Mouse (Mus musculus): ENCODE results near the gene Acin1. TPM values are rescaled to one million over a fixed set of nuclear protein-coding genes. Genes with fewer than 3 reads are reported as not detected.

The Acin1 gene
- polyA plus RNA-seq, 1 experiment from 2014 or later = 175 TPM

DNA sequence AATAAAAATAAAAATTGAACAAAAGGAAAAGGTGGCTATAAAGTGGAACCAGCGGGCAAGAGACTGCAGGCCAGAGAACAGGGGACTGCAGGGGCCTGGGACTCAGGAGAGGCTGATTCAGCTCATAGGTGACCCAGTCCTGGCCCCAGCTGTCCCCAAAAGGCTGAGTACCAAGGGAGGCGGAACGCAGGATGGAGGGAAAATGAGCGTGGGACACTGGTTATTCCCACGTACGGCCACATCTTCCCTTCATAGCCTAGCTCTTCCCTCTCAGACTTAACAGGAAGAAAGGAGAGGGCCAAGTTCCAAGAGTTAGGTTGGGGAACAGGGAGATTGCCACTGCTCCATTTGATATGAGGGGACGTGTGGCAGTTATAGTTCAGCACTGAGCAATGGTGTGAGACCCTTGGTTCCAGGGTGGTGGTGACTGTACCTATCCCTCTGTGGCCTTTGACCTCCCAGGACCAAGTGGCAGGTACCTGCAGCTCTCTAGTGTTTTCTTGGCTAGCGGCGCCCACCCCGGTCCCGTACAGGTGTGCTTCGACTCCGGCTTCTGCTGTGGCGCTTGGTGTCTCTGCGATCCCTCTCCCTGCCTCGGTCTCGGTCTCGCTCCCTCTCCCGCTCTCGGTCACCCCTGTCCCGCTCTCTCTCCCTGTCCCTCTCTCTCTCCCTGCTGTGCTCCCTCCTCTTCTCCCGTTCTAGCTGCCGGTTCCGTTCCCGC, 44.3 kb downstream of the Acin1 start:
- Histone ChIP-seq H3K9ac (replicated peaks) (0 out of 2 replicates have a peak overlapping the region, but pooled peaks have one; percentile 8), H3K9me3 (no peaks in the 10 kb centered on the region), H3K4me1 (replicated peaks) (peaks cover 18% of the 10 kb centered on the region), H3K27me3 (no peaks in the 10 kb centered on the region), H3K4me2 (no peak overlapping the region), H3K27ac (peak overlapping the region; percentile 90; the same call in 1 of the 2 replicates), H3K4me3 (replicated peaks) (no peak overlapping the region), H3K36me3 (peaks cover 73% of the 10 kb centered on the region)
- 85% methylated on average over 25 of the region's 25 CpGs for WGBS
- ATAC-seq (ENCODE audit: insufficient number of reproducible peaks, insufficient read depth, low FRiP score, low TSS enrichment, low read depth) = no peak

DNA sequence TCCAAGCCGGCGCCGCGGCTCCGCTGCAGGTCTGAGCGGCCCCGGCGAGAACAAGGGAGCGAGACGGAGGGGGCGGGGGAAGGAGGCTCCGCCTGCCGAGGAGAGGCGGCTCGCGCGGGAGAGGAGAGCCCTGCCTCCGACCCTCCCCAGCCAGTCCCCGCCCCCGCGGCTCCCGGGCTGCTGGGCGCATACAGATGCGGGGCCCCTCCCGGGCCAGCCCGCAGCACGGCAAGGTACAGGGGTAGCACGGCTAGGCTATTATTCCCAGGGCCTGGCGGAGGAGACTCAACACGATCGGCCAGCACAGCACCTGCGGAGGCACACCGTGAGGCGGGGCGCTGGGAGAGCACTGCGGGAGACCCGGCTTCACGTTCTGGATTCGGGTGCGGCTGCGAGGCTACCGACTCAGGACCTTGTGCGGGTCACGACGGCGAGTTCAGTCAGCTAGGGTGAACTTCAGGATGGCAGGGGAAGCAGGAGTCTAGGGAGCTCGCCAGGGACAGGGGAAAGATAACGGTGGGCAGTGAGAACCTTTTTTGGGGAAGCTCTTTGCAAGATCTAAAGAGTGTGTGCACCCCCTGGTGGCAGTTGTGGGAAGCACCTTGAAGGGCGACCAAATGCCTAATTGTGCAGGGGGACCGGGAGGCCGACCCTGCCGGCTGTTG, 45.3 kb downstream of the Acin1 start, which contains the start of gene Cdh24:
Gene Cdh24, minus strand, starts transcription at position 60 of the 665 bp plus-strand sequence.
- no peaks in the 10 kb centered on the region for H3K27me3 ChIP-seq
- peak within 1 kb of the TSS; percentile 90 for H3K27ac ChIP-seq
- peaks cover 73% of the 10 kb centered on the region for H3K36me3 ChIP-seq
- under 1% methylated on average over 50 of the region's 52 CpGs for WGBS
- peak; percentile 92 for ATAC-seq (ENCODE audit: insufficient number of reproducible peaks, insufficient read depth, low FRiP score, low TSS enrichment, low read depth)
- peak within 1 kb of the TSS; percentile 81 for H3K4me3 ChIP-seq (replicated peaks)
- H3K4me2 ChIP-seq = peak within 1 kb of the TSS; percentile 95
- H3K9ac ChIP-seq (replicated peaks) = peak within 1 kb of the TSS; percentile 90
- H3K4me1 ChIP-seq (replicated peaks) = peaks cover 18% of the 10 kb centered on the region
- no peaks in the 10 kb centered on the region for H3K9me3 ChIP-seq

DNA sequence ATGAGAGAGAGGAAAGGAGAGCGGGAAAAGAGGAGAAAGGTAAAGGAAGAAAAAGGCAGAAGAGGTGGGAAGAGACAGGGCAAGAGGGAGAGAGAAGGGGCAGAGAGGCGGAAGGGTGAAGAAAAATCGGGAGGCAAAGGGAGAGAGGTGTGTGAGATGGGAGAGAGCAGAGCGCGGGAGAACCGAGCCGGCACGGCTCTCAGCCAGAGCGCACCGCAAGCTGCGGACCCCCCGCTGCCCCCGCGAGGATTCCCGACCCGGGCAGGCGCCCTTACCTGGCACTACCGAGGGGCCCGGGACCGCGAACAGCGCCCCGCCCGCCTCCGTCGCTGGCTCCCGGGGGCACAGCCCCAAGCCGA, 45.8 kb downstream of the Acin1 start, which contains the start of gene Gm17606:
Gene Gm17606, plus strand, starts transcription at position 7 of the 359 bp plus-strand sequence.
- Histone ChIP-seq H3K27me3 (no peaks in the 10 kb centered on the region), H3K9ac (replicated peaks) (peak within 1 kb of the TSS; percentile 90), H3K4me1 (replicated peaks) (peaks cover 18% of the 10 kb centered on the region), H3K9me3 (no peaks in the 10 kb centered on the region), H3K27ac (peak within 1 kb of the TSS; percentile 90), H3K4me3 (replicated peaks) (peak within 1 kb of the TSS; percentile 81), H3K4me2 (peak within 1 kb of the TSS; percentile 95), H3K36me3 (peaks cover 73% of the 10 kb centered on the region)
- peak; percentile 60; the same call in 1 of the 2 replicates for ATAC-seq (ENCODE audit: insufficient number of reproducible peaks, insufficient read depth, low FRiP score, low TSS enrichment, low read depth)
- under 1% methylated on average over 28 of the region's 28 CpGs for WGBS

DNA sequence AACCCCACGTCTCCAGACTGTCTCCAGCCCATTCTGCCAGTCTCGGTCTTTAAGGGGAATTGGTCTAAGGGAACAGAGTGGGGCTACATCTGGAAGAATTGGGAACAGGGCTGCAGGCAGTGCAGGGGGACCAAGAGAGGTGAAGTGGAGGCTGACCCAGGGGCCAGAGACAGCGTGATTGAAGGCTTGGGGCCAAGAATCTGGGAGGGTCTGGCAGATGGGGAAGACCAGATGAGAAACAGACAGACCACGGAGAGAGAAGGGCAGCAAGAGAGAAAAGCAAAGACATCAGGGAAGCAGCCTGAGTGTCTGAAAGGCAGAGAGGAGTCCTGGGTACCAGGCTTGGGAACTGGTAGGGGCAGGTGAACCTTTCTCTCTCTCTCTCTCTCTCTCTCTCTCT, 46.6 kb downstream of the Acin1 start:
- Histone ChIP-seq H3K9ac (replicated peaks) (peak overlapping the region; percentile 90), H3K4me2 (peak overlapping the region; percentile 95), H3K36me3 (peaks cover 71% of the 10 kb centered on the region), H3K27ac (0 out of 2 replicates have a peak overlapping the region, but pooled peaks have one; percentile 29), H3K9me3 (no peaks in the 10 kb centered on the region), H3K4me3 (replicated peaks) (peak overlapping the region; percentile 81), H3K27me3 (no peaks in the 10 kb centered on the region), H3K4me1 (replicated peaks) (peaks cover 18% of the 10 kb centered on the region)
- 4% methylated on average over 4 of the region's 4 CpGs for WGBS
- no peak for ATAC-seq (ENCODE audit: insufficient number of reproducible peaks, insufficient read depth, low FRiP score, low TSS enrichment, low read depth)

DNA sequence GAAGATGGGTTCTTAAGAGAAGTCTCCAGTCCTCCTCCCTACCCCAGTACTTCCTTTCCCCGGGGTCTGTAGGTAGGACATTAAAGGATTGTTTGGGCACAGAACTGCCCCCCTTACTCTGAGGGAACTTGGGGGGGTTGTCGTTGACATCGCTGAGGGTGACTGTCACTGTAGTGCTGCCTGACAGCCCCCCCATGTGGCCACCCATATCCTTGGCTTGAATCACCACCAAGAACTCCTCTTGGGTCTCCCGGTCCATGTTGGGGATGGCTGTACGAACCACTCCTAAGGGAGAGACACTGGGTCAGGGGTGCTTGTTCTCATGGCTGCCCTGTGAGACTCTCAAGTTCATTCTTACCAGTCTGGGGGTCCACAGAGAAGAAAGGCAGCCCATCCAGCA, 48.5 kb downstream of the Acin1 start:
- Histone ChIP-seq H3K36me3 (peaks cover 71% of the 10 kb centered on the region), H3K27me3 (no peaks in the 10 kb centered on the region), H3K9ac (replicated peaks) (0 out of 2 replicates have a peak overlapping the region, but pooled peaks have one; percentile 12), H3K27ac (no peak overlapping the region), H3K9me3 (no peaks in the 10 kb centered on the region), H3K4me2 (no peak overlapping the region), H3K4me1 (replicated peaks) (peaks cover 18% of the 10 kb centered on the region), H3K4me3 (replicated peaks) (0 out of 2 replicates have a peak overlapping the region, but pooled peaks have one; percentile 4)
- WGBS = 86% methylated on average over 5 of the region's 5 CpGs
- ATAC-seq (ENCODE audit: insufficient number of reproducible peaks, insufficient read depth, low FRiP score, low TSS enrichment, low read depth) = no peak

DNA sequence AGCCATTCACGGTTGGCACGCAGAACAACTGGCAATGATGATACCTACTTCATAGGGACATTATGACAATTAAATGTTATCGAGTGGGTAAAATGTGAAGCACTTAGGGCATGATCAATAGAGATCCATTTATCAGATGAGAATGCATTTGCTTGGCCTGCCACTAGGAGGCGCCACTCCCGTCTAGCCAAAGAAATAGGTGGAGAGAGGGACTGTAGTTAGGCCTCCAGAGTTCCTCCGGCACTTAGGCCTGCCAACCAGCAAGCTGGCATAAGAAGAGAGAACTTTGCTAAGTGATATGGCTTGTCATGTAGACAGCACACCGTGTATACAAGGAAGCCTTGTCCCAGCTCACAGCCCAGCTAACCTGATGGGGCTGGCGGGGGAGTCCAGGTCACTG, 49.8 kb downstream of the Acin1 start:
- 55% methylated on average over 8 of the region's 8 CpGs for WGBS
- no peak overlapping the region for H3K9ac ChIP-seq (replicated peaks)
- no peak for ATAC-seq (ENCODE audit: insufficient number of reproducible peaks, insufficient read depth, low FRiP score, low TSS enrichment, low read depth)
- H3K27me3 ChIP-seq = no peaks in the 10 kb centered on the region
- H3K27ac ChIP-seq = no peak overlapping the region
- no peaks in the 10 kb centered on the region for H3K9me3 ChIP-seq
- H3K4me2 ChIP-seq = no peak overlapping the region
- H3K4me1 ChIP-seq (replicated peaks) = peaks cover 18% of the 10 kb centered on the region
- no peak overlapping the region for H3K4me3 ChIP-seq (replicated peaks)
- H3K36me3 ChIP-seq = peaks cover 72% of the 10 kb centered on the region

DNA sequence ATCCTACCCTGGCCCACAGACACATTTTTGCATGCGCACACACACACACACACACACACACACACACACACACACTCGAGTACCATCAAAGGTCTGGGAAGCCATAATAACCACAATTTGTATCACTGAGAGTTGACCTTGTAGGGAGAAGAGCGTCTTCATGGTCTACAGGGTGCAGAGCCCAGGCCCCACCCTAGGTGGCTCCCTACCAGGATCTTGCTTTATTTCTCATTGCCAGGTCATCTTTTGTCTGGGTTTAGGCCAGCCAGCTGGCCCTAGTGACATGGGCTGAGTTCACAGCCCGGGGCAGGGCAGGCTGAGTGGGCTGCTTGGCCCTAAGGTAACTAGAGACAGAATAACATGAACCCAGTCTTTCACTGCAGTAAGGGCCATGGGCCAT, 52.5 kb downstream of the Acin1 start:
- 87% methylated on average over 4 of the region's 4 CpGs for WGBS
- Histone ChIP-seq H3K36me3 (peaks cover 92% of the 10 kb centered on the region), H3K4me3 (replicated peaks) (no peak overlapping the region), H3K4me2 (no peak overlapping the region), H3K9me3 (no peaks in the 10 kb centered on the region), H3K27me3 (no peaks in the 10 kb centered on the region), H3K9ac (replicated peaks) (no peak overlapping the region), H3K4me1 (replicated peaks) (peaks cover 3% of the 10 kb centered on the region), H3K27ac (no peak overlapping the region)
- ATAC-seq (ENCODE audit: insufficient number of reproducible peaks, insufficient read depth, low FRiP score, low TSS enrichment, low read depth) = no peak

DNA sequence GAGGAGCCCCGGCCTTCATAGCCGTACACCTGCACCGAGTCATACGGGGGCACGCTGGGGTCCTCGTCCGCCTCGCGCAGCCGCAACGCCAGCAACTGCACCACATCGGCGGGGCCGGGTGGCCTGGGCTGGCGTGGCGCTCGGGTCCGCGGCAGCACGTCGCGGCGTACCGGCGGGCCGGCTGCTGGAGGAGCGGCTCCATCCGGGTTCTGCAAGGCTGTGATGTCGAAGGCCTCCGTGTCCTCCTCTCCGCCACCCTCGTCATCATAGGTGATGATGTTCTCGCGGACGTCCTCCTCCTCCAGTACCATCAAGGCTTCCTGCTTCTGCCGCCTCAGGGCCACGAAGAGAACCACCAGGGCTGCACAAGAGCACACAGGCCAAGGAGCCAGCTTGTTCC, 54.5 kb downstream of the Acin1 start:
- Histone ChIP-seq H3K4me3 (replicated peaks) (no peak overlapping the region), H3K36me3 (peaks cover 73% of the 10 kb centered on the region), H3K27ac (no peak overlapping the region), H3K9me3 (no peaks in the 10 kb centered on the region), H3K9ac (replicated peaks) (no peak overlapping the region), H3K4me1 (replicated peaks) (no peaks in the 10 kb centered on the region), H3K4me2 (no peak overlapping the region), H3K27me3 (no peaks in the 10 kb centered on the region)
- no peak for ATAC-seq (ENCODE audit: insufficient number of reproducible peaks, insufficient read depth, low FRiP score, low TSS enrichment, low read depth)
- WGBS = 91% methylated on average over 37 of the region's 37 CpGs

DNA sequence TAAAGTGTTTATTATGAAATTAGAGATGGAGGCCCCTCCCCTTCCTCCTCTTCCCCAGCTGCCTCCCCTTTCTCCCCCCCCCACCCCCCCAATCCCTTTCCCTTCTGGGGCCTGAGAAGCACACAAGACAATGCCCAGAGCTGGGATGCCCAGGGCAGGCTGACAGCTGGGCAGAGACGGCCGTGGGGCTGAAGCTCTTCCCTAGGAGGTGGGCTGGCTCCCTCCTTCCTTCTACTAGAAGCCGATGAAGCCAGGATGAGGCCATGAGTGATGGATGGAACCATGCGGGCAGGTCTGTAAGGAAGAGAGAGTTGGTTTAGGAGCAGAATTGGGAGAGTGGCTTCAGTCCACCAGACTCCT, 55.5 kb downstream of the Acin1 start:
- H3K9ac ChIP-seq (replicated peaks) = no peak overlapping the region
- H3K27ac ChIP-seq = peak overlapping the region; percentile 69
- H3K4me2 ChIP-seq = no peak overlapping the region
- 76% methylated on average over 3 of the region's 4 CpGs for WGBS
- no peaks in the 10 kb centered on the region for H3K4me1 ChIP-seq (replicated peaks)
- no peaks in the 10 kb centered on the region for H3K27me3 ChIP-seq
- peaks cover 63% of the 10 kb centered on the region for H3K36me3 ChIP-seq
- H3K9me3 ChIP-seq = no peaks in the 10 kb centered on the region
- ATAC-seq (ENCODE audit: insufficient number of reproducible peaks, insufficient read depth, low FRiP score, low TSS enrichment, low read depth) = no peak
- no peak overlapping the region for H3K4me3 ChIP-seq (replicated peaks)

DNA sequence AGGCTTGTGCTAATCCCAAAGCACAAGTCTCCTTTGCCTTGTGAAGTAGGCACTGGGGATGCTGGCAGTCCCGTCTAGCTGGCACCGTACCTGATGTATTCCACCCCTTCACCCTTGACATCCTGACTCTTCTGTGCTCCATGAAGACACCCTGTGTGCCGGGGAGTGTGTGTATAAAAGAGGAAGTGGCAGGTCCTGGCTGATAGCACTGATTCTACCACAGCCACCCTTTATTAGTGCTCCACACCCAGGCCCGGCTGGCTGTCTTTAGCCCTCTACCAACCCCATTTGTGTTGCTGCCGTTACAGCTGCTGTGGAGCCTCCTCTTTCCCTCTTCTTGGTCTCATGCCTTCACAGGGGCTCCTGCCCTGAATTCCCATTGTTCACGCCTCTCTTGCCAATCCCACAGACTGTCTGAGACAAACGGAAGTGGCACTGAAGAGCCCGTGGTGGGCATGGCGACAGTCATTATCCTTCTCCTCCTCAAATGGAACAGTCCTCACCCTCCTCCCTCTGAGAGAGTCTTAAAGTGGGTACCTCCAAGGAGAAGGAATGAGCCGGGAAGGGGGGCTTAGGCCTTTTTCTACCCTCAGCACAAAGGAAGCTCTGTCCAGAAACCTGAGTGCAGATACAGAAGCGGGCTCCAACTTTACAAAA, 56.0 kb downstream of the Acin1 start:
- H3K4me3 ChIP-seq (replicated peaks) = no peak overlapping the region
- peak overlapping the region; percentile 77 for H3K27ac ChIP-seq
- no peak overlapping the region for H3K9ac ChIP-seq (replicated peaks)
- no peaks in the 10 kb centered on the region for H3K4me1 ChIP-seq (replicated peaks)
- WGBS = 82% methylated on average over 11 of the region's 11 CpGs
- no peaks in the 10 kb centered on the region for H3K9me3 ChIP-seq
- ATAC-seq (ENCODE audit: insufficient number of reproducible peaks, insufficient read depth, low FRiP score, low TSS enrichment, low read depth) = no peak
- H3K36me3 ChIP-seq = peaks cover 58% of the 10 kb centered on the region
- 0 out of 2 replicates have a peak, but pooled peaks cover under 1% of the 10 kb centered on the region for H3K27me3 ChIP-seq
- H3K4me2 ChIP-seq = no peak overlapping the region

DNA sequence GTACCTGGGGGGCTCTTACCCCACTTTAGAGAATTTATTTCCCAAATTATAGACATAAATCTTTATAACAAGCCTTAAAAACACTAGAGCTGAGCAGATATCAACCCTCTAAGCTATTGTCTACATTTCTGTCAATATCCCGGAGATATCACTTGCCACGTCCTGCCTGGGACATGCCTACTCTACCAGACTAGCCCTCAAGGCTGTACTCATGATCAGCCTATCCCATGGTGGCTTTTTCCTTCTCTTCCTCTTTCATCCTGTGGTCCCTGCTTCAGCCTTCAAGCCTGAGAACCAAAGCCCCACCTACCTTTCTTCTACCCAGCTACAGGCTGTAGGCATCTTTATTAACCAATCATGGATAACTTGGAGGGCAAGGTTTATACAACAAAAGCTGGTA, 56.9 kb downstream of the Acin1 start:
- Histone ChIP-seq H3K4me3 (replicated peaks) (no peak overlapping the region), H3K9me3 (no peaks in the 10 kb centered on the region), H3K36me3 (peaks cover 51% of the 10 kb centered on the region), H3K27ac (no peak overlapping the region), H3K4me2 (no peak overlapping the region), H3K27me3 (0 out of 2 replicates have a peak, but pooled peaks cover 6% of the 10 kb centered on the region), H3K9ac (replicated peaks) (no peak overlapping the region), H3K4me1 (replicated peaks) (no peaks in the 10 kb centered on the region)
- ATAC-seq (ENCODE audit: insufficient number of reproducible peaks, insufficient read depth, low FRiP score, low TSS enrichment, low read depth) = no peak
- WGBS = 90% methylated on average over 2 of the region's 2 CpGs

Data from limb, embryonic 12.5 days (tissue).